Mouse (Mus musculus) hindbrain, embryonic 13.5 days (tissue): Measurements from ENCODE around the gene Acp1. TPM values are rescaled to one million over a fixed set of nuclear protein-coding genes. Genes with fewer than 3 reads are reported as not detected.
A peak's percentile ranks its signal among the peaks of the same experiment; 100 is the strongest.

Experiments
- ATAC-seq: fragments of 200-750 bp; cut with Nextera tagmentation; 2 replicates; pipeline ENCODE4 v1.8.0; 2017; ENCODE audit warnings: moderate TSS enrichment; ENCODE audit not compliant: low FRiP score
- H3K27ac ChIP-seq: fragments of 300-500 bp; sonication (generic); 2 replicates; pipeline ENCODE4 v1.5.1; 2015; ENCODE audit warnings: inconsistent platforms, mild to moderate bottlenecking, moderate library complexity
- H3K27me3 ChIP-seq: fragments of 300-500 bp; sonication (generic); 2 replicates; pipeline ENCODE4 v1.6.1; 2015; ENCODE audit warnings: mild to moderate bottlenecking, inconsistent platforms
- H3K36me3 ChIP-seq: fragments of 300-500 bp; sonication (generic); 2 replicates; pipeline ENCODE4 v1.6.1; 2015; ENCODE audit warnings: mild to moderate bottlenecking, inconsistent platforms
- H3K4me1 ChIP-seq: fragments of 300-500 bp; sonication (generic); replicated peaks from 2 replicates; pipeline ENCODE4 v1.6.1; 2015; ENCODE audit warnings: inconsistent platforms
- H3K4me2 ChIP-seq: fragments of 300-500 bp; sonication (generic); 2 replicates; pipeline ENCODE4 v1.6.1; 2015; ENCODE audit warnings: inconsistent platforms, mild to moderate bottlenecking, moderate library complexity
- H3K4me3 ChIP-seq: fragments of 300-500 bp; sonication (generic); 2 replicates; pipeline ENCODE4 v1.5.1; 2015; ENCODE audit warnings: mild to moderate bottlenecking, inconsistent platforms
- H3K9ac ChIP-seq: fragments of 300-500 bp; sonication (generic); 2 replicates; pipeline ENCODE4 v1.6.1; 2015; ENCODE audit warnings: mild to moderate bottlenecking, inconsistent platforms
- H3K9me3 ChIP-seq: fragments of 300-500 bp; sonication (generic); 2 replicates; pipeline ENCODE4 v1.6.1; 2016; ENCODE audit warnings: inconsistent platforms
- WGBS: fragments of 180-500 bp; shearing (Covaris S2); methylation state at CpG from one replicate; pipeline ENCODE4 v1.1.7; 2015; 5-methylcytosine and 5-hydroxymethylcytosine counted together
- polyA plus RNA-seq: library from polyadenylated mRNA; unstranded; fragments of >200 nt; fragmentation: Nextera tagmentation; extraction: Ambion mirVana; gene quantifications from 2 replicates; pipeline ENCODE4 v1.2.1, GENCODE M21; 2015

Gene Acp1
- 133 and 136 TPM in 2 replicates for polyA plus RNA-seq

- ATAC-seq: peak; percentile 98
- H3K4me1 ChIP-seq: peaks cover 29% of the 10 kb centered on the region
- H3K4me2 ChIP-seq: peak within 1 kb of the TSS; percentile 80
- H3K27me3 ChIP-seq: no peaks in the 10 kb centered on the region
- H3K4me3 ChIP-seq: peak within 1 kb of the TSS; percentile 72
- peak within 1 kb of the TSS; percentile 85 for H3K9ac ChIP-seq
- peak within 1 kb of the TSS; percentile 77 for H3K27ac ChIP-seq
- under 1% methylated on average over 52 of the region's 52 CpGs for WGBS
- no peaks in the 10 kb centered on the region; the same call in 1 of the 2 replicates for H3K9me3 ChIP-seq
- H3K36me3 ChIP-seq: no peaks in the 10 kb centered on the region
Measured at GRCm38 (mm10) chr12:30911261-30912047, at the start of gene Acp1, which contains the start of gene Sh3yl1. Gene Acp1 (minus strand): TSS chr12:30911589. Gene Sh3yl1 (plus strand): TSS chr12:30911668.

- WGBS: 44% methylated on average over 3 of the region's 3 CpGs
- no peak overlapping the region for H3K4me2 ChIP-seq
- no peak overlapping the region for H3K27ac ChIP-seq
- H3K27me3 ChIP-seq: no peaks in the 10 kb centered on the region
- H3K9ac ChIP-seq: no peak overlapping the region
- no peak for ATAC-seq
- H3K9me3 ChIP-seq: no peaks in the 10 kb centered on the region
- no peaks in the 10 kb centered on the region for H3K4me1 ChIP-seq
- no peak overlapping the region for H3K4me3 ChIP-seq
- peaks cover 60% of the 10 kb centered on the region for H3K36me3 ChIP-seq
Measured at GRCm38 (mm10) chr12:30944197-30944596, 32.8 kb upstream of the Acp1 start.

GRCm38 (mm10) chr12:30943057-30943986 lies 31.9 kb upstream of the Acp1 start:
- Histone ChIP-seq H3K27ac (no peak overlapping the region), H3K4me2 (no peak overlapping the region), H3K4me1 (no peaks in the 10 kb centered on the region), H3K36me3 (peaks cover 63% of the 10 kb centered on the region), H3K9me3 (no peaks in the 10 kb centered on the region), H3K4me3 (no peak overlapping the region), H3K9ac (no peak overlapping the region), H3K27me3 (no peaks in the 10 kb centered on the region)
- no peak for ATAC-seq
- WGBS: 89% methylated on average over 14 of the region's 14 CpGs

GRCm38 (mm10) chr12:30936899-30937298 lies 25.5 kb upstream of the Acp1 start:
- WGBS: 81% methylated on average over 2 of the region's 2 CpGs
- H3K27ac ChIP-seq: no peak overlapping the region
- no peaks in the 10 kb centered on the region for H3K27me3 ChIP-seq
- H3K9ac ChIP-seq: no peak overlapping the region
- H3K4me1 ChIP-seq: no peaks in the 10 kb centered on the region
- H3K9me3 ChIP-seq: no peaks in the 10 kb centered on the region
- ATAC-seq: no peak
- peaks cover 41% of the 10 kb centered on the region for H3K36me3 ChIP-seq
- H3K4me3 ChIP-seq: no peak overlapping the region
- H3K4me2 ChIP-seq: no peak overlapping the region

- Histone ChIP-seq H3K4me3 (no peak overlapping the region), H3K9me3 (no peaks in the 10 kb centered on the region), H3K27ac (no peak overlapping the region), H3K9ac (no peak overlapping the region), H3K36me3 (peaks cover 20% of the 10 kb centered on the region), H3K4me2 (no peak overlapping the region), H3K27me3 (no peaks in the 10 kb centered on the region), H3K4me1 (no peaks in the 10 kb centered on the region)
- no peak for ATAC-seq
- 72% methylated on average over 2 of the region's 2 CpGs for WGBS
Measured at GRCm38 (mm10) chr12:30933299-30933698, 21.9 kb upstream of the Acp1 start.

- Histone ChIP-seq H3K4me2 (no peak overlapping the region), H3K36me3 (peaks cover 36% of the 10 kb centered on the region), H3K27me3 (no peaks in the 10 kb centered on the region), H3K4me1 (no peaks in the 10 kb centered on the region), H3K4me3 (no peak overlapping the region), H3K9ac (no peak overlapping the region), H3K27ac (no peak overlapping the region), H3K9me3 (no peaks in the 10 kb centered on the region)
- 92% methylated on average over 6 of the region's 6 CpGs for WGBS
- no peak for ATAC-seq
Measured at GRCm38 (mm10) chr12:30928182-30928581, 16.8 kb upstream of the Acp1 start.

- Histone ChIP-seq H3K4me2 (no peak overlapping the region), H3K27ac (no peak overlapping the region), H3K4me1 (no peaks in the 10 kb centered on the region), H3K9ac (no peak overlapping the region), H3K36me3 (peaks cover 26% of the 10 kb centered on the region), H3K4me3 (no peak overlapping the region), H3K27me3 (no peaks in the 10 kb centered on the region), H3K9me3 (no peaks in the 10 kb centered on the region)
- WGBS: 87% methylated on average over 3 of the region's 3 CpGs
- no peak for ATAC-seq
Measured at GRCm38 (mm10) chr12:30922401-30922800, 11.0 kb upstream of the Acp1 start.

GRCm38 (mm10) chr12:30912840-30913239 lies 1.5 kb upstream of the Acp1 start:
- Histone ChIP-seq H3K4me3 (peak overlapping the region; percentile 72), H3K9ac (peak overlapping the region; percentile 85)

GRCm38 (mm10) chr12:30912048-30912381 lies 626 bp upstream of the Acp1 start:
- Histone ChIP-seq H3K4me3 (peak overlapping the region; percentile 72), H3K4me1 (peaks cover 29% of the 10 kb centered on the region), H3K27me3 (no peaks in the 10 kb centered on the region), H3K9ac (peak overlapping the region; percentile 85), H3K4me2 (peak overlapping the region; percentile 78), H3K36me3 (no peaks in the 10 kb centered on the region), H3K9me3 (no peaks in the 10 kb centered on the region; the same call in 1 of the 2 replicates), H3K27ac (peak overlapping the region; percentile 77)
- peak; percentile 78 for ATAC-seq
- under 1% methylated on average over 19 of the region's 19 CpGs for WGBS

More at GRCm38 (mm10) chr12:30912840-30913239, 1.5 kb upstream of the Acp1 start:
- no peak overlapping the region for H3K27ac ChIP-seq
- no peaks in the 10 kb centered on the region for H3K27me3 ChIP-seq
- H3K4me1 ChIP-seq: peaks cover 29% of the 10 kb centered on the region
- 59% methylated on average over 3 of the region's 3 CpGs for WGBS
- no peaks in the 10 kb centered on the region; the same call in 1 of the 2 replicates for H3K9me3 ChIP-seq
- no peaks in the 10 kb centered on the region for H3K36me3 ChIP-seq
- no peak for ATAC-seq
- peak overlapping the region; percentile 78 for H3K4me2 ChIP-seq

- WGBS: 24% methylated on average over 8 of the region's 8 CpGs
- H3K4me2 ChIP-seq: peak overlapping the region; percentile 80
- H3K4me3 ChIP-seq: peak overlapping the region; percentile 72
- no peak for ATAC-seq
- no peaks in the 10 kb centered on the region for H3K27me3 ChIP-seq
- H3K9me3 ChIP-seq: no peaks in the 10 kb centered on the region
- peak overlapping the region; percentile 63; the same call in 1 of the 2 replicates for H3K27ac ChIP-seq
- H3K4me1 ChIP-seq: peaks cover 29% of the 10 kb centered on the region
- no peaks in the 10 kb centered on the region for H3K36me3 ChIP-seq
- peak overlapping the region; percentile 85 for H3K9ac ChIP-seq
Measured at GRCm38 (mm10) chr12:30910860-30911259, 529 bp downstream of the Acp1 start.

GRCm38 (mm10) chr12:30909881-30910280 lies 1.5 kb downstream of the Acp1 start:
- Histone ChIP-seq H3K27ac (no peak overlapping the region), H3K4me3 (no peak overlapping the region), H3K4me1 (peaks cover 29% of the 10 kb centered on the region), H3K9ac (no peak overlapping the region), H3K27me3 (no peaks in the 10 kb centered on the region), H3K36me3 (peaks cover 2% of the 10 kb centered on the region; the same call in 1 of the 2 replicates), H3K4me2 (no peak overlapping the region), H3K9me3 (no peaks in the 10 kb centered on the region)
- WGBS: 82% methylated on average over 2 of the region's 2 CpGs
- no peak for ATAC-seq

- no peak for ATAC-seq
- Histone ChIP-seq H3K4me2 (no peak overlapping the region), H3K36me3 (peaks cover 11% of the 10 kb centered on the region), H3K4me3 (no peak overlapping the region), H3K9ac (no peak overlapping the region), H3K27ac (no peak overlapping the region), H3K27me3 (no peaks in the 10 kb centered on the region), H3K9me3 (no peaks in the 10 kb centered on the region), H3K4me1 (peaks cover 27% of the 10 kb centered on the region)
- WGBS: 88% methylated on average over 1 of the region's 1 CpGs
Measured at GRCm38 (mm10) chr12:30908658-30909057, 2.7 kb downstream of the Acp1 start.
